Mouse (Mus musculus) olfactory bulb, adult 2 months (tissue): ENCODE measurements around the gene Hs6st3. TPM values are rescaled to one million over a fixed set of nuclear protein-coding genes. Genes with fewer than 3 reads are reported as not detected.

ENCODE experiments used
- H3K27ac ChIP-seq: fragments of 200-500 bp; 2 replicates; pipeline ENCODE4 v1.5.1; 2012; ENCODE audit warnings: low read depth, low read length; ENCODE audit not compliant: insufficient read depth
- H3K4me1 ChIP-seq: fragments of 200-500 bp; 2 replicates; pipeline ENCODE4 v1.6.1; 2012; ENCODE audit warnings: low read length; ENCODE audit not compliant: control insufficient read depth, insufficient read depth
- H3K4me3 ChIP-seq: fragments of 200-500 bp; 2 replicates; pipeline ENCODE4 v1.5.1; 2012; ENCODE audit warnings: mild to moderate bottlenecking, low read depth, low read length, moderate library complexity; ENCODE audit not compliant: insufficient read depth
- CTCF ChIP-seq: fragments of 200-500 bp; IDR thresholded peaks from 2 replicates; pipeline ENCODE4 v1.5.1; 2012; ENCODE audit warnings: low read depth, mild to moderate bottlenecking, low read length, moderate library complexity; ENCODE audit not compliant: insufficient read depth
- POLR2A ChIP-seq: fragments of 200-500 bp; IDR thresholded peaks from 2 replicates; pipeline ENCODE4 v1.6.1; 2012; ENCODE audit warnings: mild to moderate bottlenecking, low read depth, low read length, moderate library complexity; ENCODE audit not compliant: insufficient read depth
- WGBS: fragments of 180-500 bp; shearing (Covaris S2); methylation state at CpG from one replicate; pipeline ENCODE4 v1.1.7; 2018; 5-methylcytosine and 5-hydroxymethylcytosine counted together
- polyA plus RNA-seq: library from polyadenylated mRNA; stranded (reverse); fragments of >200 nt; gene quantifications from 2 replicates; pipeline ENCODE4 v1.2.4, GENCODE M21; 2012; ENCODE audit warnings: low replicate concordance; ENCODE audit not compliant: missing spikeins, insufficient read depth, insufficient read length

The Hs6st3 gene
- polyA plus RNA-seq, 1 experiment, result not detected

DNA sequence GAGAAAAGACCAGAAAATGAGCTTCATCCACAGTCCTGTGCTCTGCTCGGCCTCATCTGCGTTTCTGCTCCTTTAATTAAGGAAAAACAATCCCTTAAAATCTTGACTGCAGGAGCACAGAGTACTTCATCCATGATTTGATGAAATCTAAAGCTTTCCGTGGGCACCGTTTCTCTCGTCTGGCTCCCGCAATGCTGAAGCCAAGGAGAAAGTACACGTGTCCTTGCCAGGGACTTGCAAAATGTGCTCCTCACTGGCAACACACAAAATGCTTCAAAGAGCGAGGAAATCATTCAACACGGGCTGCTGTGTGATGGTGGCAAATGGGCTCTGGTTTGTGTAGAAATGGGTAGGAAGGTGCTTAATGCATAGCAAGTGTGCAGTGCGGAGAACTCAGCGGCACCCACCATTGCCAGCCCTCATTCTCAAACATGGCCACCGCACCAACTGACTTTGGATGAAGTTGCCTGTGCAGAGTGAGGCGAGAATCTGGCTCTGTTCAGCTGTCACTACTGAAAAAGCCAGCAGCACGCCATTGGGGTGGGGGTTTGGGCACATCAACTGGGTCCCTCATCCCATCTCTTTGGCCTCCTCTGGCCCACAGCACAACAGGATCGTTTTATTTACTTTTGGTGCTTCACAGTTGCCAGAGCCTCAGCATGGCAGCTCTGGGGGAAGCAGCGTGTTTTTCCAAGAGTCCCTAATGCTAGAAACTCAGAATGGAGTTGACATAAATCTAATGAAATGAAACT lies 532.9 kb downstream of the Hs6st3 start:
- TF ChIP-seq POLR2A (no peak), CTCF (no peak)
- no peak overlapping the region for H3K4me3 ChIP-seq
- H3K4me1 ChIP-seq, result no peaks in the 10 kb centered on the region
- no peak overlapping the region for H3K27ac ChIP-seq
- 86% methylated on average over 16 of the region's 16 CpGs for WGBS

DNA sequence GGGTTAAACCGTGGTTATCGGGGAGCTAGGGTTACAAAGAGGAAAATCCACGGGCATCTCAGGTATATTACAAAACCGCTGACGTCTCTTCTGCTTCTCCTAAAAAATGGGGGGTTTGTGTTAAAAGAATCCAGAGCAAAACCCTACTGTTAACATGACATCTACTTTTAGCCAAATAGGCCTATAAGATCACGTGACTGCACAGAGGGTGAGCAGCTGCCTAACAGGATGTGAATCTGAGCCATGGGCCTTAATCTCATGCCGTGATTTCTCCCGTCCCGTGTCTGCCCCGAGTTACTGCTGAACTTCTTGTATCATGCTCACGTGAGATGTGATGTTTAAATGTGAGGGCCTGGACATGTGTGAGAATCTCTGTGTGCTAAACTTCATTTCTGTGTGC lies 540.4 kb downstream of the Hs6st3 start:
- Histone ChIP-seq H3K4me3 (no peak overlapping the region), H3K27ac (no peak overlapping the region), H3K4me1 (no peaks in the 10 kb centered on the region)
- WGBS, result 89% methylated on average over 11 of the region's 11 CpGs
- TF ChIP-seq CTCF (no peak), POLR2A (no peak)

DNA sequence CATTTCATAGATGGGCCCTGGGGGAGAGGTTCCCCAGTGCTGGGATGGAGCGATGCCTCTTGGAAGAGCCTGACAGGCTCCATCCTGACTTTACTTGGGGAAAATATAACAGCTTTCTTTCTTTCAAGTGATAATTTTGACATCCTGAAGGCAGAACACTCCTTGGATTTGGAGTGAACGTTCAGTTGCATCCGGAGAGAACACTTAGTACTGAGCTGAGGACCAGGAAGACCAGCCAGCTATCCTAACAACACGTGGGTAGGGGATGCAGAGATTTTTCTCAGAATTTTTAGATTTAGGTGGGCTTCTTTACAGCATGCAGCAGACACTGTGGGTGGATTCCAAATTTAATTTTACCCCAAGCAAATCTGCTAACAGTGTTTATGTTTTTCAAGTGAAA lies 541.9 kb downstream of the Hs6st3 start:
- TF ChIP-seq CTCF (no peak), POLR2A (no peak)
- H3K4me1 ChIP-seq, result no peaks in the 10 kb centered on the region
- H3K27ac ChIP-seq, result no peak overlapping the region
- H3K4me3 ChIP-seq, result no peak overlapping the region
- 79% methylated on average over 4 of the region's 4 CpGs for WGBS

DNA sequence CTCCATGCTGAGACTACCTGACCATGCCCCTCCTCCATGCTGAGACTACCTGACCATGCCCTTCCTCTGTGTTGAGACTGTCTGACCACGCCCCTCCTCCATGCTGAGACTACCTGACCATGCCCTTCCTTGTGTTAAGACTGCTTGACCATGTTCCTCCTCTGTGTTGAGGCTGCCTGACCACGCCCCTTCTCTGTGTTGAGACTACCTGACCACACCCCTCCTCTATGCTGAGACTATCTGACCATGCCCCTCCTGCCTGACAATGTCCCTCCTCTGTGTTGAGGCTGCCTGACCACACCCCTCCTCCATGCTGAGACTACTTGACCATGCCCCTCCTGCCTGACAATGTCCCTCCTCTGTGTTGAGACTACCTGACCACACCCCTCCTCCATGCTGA lies 549.7 kb downstream of the Hs6st3 start:
- WGBS, result 84% methylated on average over 2 of the region's 2 CpGs
- H3K27ac ChIP-seq, result no peak overlapping the region
- no peaks in the 10 kb centered on the region for H3K4me1 ChIP-seq
- H3K4me3 ChIP-seq, result no peak overlapping the region
- TF ChIP-seq CTCF (no peak), POLR2A (no peak)

DNA sequence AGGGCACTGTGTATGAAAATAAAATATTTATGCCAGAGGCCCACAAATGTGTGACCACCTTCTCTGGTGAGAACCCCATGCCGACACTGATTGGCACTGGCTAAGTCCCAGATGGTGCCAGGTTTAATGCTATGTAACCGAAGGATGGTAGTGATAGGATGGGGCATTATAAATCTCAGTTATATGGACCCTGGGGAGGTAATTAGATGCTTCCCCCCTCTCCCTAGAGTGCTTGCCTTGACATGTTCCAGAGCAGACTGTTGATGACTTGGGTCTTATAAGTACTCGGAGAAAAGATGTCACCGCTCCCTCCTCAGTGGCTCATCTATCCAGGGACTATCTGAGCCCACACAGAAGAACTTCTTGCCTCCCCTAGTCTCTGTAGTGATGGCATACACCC lies 561.8 kb downstream of the Hs6st3 start:
- no peak overlapping the region for H3K27ac ChIP-seq

DNA sequence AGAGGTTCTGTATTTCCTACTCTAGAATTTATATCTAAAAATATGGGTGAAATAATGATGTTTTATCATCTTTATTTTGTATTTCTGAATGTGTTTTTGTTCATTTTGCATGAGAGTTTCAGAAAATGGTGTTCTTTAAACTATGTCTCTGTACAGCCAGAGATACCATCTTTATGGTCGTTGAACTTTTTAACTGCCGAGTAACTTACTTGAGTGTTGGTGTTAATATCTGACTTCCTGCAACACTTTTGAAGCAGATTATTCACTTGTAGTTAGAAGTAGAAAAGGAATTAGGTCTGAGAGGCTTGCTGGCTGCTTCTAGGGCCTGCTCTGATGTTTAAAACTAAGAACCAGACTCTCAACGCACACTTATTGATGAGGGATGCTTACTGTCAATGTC lies 576.6 kb downstream of the Hs6st3 start:
- WGBS, result 90% methylated on average over 3 of the region's 3 CpGs
- TF ChIP-seq CTCF (no peak), POLR2A (no peak)
- H3K4me3 ChIP-seq, result no peak overlapping the region

More for the DNA sequence above, 561.8 kb downstream of the Hs6st3 start:
- Histone ChIP-seq H3K4me3 (no peak overlapping the region), H3K4me1 (no peaks in the 10 kb centered on the region)
- TF ChIP-seq POLR2A (no peak), CTCF (no peak)
- 90% methylated on average over 4 of the region's 4 CpGs for WGBS

DNA sequence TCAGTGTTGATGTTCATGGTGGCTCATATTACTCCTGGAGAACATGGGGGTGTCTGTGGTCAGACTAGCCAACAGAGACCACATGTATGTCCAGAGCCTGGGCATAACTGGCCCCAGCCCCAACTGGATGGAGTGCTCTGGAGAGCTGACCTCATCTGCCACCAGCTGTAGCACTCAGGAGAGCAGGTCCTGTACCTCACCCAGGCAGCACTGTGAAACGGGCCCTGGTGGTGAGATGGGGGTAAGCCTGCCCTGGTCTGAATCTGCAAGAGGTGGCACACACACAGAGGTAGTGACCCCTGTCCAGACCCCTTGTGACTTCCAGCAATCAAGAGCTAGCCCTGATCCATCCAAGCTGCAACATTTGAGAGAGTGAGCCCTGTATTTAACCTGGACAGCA lies 579.2 kb downstream of the Hs6st3 start:
- no peak overlapping the region for H3K4me3 ChIP-seq
- H3K4me1 ChIP-seq, result no peaks in the 10 kb centered on the region
- no peak overlapping the region for H3K27ac ChIP-seq
- 91% methylated on average over 1 of the region's 1 CpGs for WGBS
- TF ChIP-seq POLR2A (no peak), CTCF (no peak)

More for the DNA sequence above, 576.6 kb downstream of the Hs6st3 start:
- H3K27ac ChIP-seq, result no peak overlapping the region
- H3K4me1 ChIP-seq, result 0 out of 2 replicates have a peak, but pooled peaks cover 2% of the 10 kb centered on the region

DNA sequence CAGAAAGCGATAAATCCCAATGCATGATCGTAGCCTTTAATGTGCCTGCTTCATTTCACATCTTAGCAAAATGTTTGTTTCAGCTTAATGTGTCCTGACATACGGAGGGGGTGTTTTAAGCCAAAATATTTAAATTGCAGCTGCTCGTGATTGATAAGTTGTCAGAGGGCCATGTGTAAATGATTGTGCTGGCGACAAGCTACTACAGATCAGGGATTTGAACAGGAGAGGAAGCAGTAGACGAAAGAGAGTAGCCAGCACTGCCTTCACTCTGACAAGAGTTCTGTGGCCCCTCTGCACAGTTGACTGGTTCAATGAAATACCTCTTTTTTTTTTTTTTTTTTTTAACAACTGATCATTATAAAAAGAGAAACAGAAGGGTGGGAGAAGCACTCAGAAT lies 587.0 kb downstream of the Hs6st3 start:
- TF ChIP-seq POLR2A (no peak), CTCF (no peak)
- Histone ChIP-seq H3K27ac (no peak overlapping the region), H3K4me1 (no peaks in the 10 kb centered on the region), H3K4me3 (no peak overlapping the region)
- 88% methylated on average over 6 of the region's 6 CpGs for WGBS

DNA sequence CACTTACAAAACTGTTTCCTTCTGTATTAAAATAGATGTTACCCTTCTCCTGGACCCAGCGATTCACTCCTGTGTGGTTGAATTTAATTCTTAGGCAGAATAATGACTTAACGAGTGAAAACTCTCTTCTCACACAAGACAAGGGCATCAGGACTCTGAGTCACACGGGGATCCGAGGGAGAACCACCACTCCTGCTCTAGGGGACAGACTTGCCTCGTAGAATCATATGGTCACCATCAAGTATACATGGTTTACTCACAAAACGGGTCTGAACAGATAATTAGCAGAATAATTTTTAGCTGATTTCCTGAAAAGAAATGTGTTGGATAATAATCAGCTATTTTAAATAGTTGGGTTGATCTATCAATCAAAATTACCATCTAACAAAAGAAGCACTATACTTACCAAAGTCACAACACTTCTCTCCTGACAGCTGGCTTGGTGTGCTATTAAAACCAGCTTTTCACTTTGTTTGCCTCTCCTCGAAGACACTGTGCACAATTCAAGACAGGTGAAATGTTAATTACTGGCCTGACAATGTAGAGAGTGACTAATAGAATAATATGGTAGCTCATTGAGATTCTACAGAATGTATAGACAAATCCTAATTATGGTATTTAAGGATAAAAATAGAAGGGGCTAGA lies 593.4 kb downstream of the Hs6st3 start:
- H3K27ac ChIP-seq, result no peak overlapping the region; the same call in 1 of the 2 replicates
- 15% methylated on average over 7 of the region's 7 CpGs for WGBS
- TF ChIP-seq POLR2A, result no peak
- TF ChIP-seq CTCF, result no peak
- H3K4me3 ChIP-seq, result no peak overlapping the region
- 0 out of 2 replicates have a peak, but pooled peaks cover 2% of the 10 kb centered on the region for H3K4me1 ChIP-seq

DNA sequence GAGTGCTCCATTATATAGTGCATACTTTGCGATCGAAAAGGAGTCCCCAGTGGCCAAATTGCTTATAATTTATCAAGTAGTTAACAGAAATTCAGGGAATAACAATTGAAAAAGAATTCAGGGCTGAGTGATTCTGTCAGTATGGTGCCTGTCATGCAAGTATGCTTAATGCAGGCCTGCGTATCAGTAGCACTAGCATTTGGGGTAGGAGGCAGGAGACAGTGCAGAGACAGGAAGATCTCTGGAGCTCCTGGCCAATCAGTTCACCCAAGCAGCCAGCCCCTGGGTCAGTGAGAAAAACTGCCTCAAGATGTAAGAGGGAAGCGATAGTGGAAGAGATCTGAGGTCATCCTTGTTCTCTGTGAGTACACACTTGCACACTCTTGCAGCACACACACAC lies 594.1 kb downstream of the Hs6st3 start:
- H3K4me3 ChIP-seq, result no peak overlapping the region
- 0 out of 2 replicates have a peak, but pooled peaks cover 2% of the 10 kb centered on the region for H3K4me1 ChIP-seq
- whole genome bisulfite sequencing, result 56% methylated on average over 4 of the region's 4 CpGs
- no peak overlapping the region; the same call in 1 of the 2 replicates for H3K27ac ChIP-seq
- TF ChIP-seq POLR2A, result no peak
- no peak for TF ChIP-seq CTCF
